Mouse (Mus musculus): ENCODE results near the gene Pnma1. TPM values are rescaled to one million over a fixed set of nuclear protein-coding genes. Genes with fewer than 3 reads are reported as not detected.

Gene Pnma1
- polyA plus RNA-seq, 1 experiment from 2014 or later, result 2.0 TPM

- no peaks in the 10 kb centered on the region for H3K9me3 ChIP-seq (ENCODE audit: control insufficient read depth, low read length)
- peaks cover 10% of the 10 kb centered on the region; the same call in 1 of the 2 replicates for H3K36me3 ChIP-seq (ENCODE audit: control insufficient read depth, insufficient read depth, low read length)
- H3K27me3 ChIP-seq (ENCODE audit: control insufficient read depth, insufficient read depth, low read depth, low read length), result no peaks in the 10 kb centered on the region
- 87% methylated on average over 8 of the region's 8 CpGs for WGBS
- no peak overlapping the region for H3K4me3 ChIP-seq (ENCODE audit: low read length)
- ATAC-seq (ENCODE audit: low read depth), result no peak
- no peak overlapping the region for H3K4me2 ChIP-seq (ENCODE audit: low read depth, low read length)
- H3K27ac ChIP-seq (ENCODE audit: low read length), result no peak overlapping the region
- H3K9ac ChIP-seq (ENCODE audit: low read length), result no peak overlapping the region
- H3K4me1 ChIP-seq (replicated peaks; ENCODE audit: control insufficient read depth, insufficient read depth, low read length), result no peaks in the 10 kb centered on the region; the same call in 1 of the 2 replicates
Observed at GRCm38 (mm10) chr12:84129931-84130330, 18.4 kb downstream of the Pnma1 start.

DNA sequence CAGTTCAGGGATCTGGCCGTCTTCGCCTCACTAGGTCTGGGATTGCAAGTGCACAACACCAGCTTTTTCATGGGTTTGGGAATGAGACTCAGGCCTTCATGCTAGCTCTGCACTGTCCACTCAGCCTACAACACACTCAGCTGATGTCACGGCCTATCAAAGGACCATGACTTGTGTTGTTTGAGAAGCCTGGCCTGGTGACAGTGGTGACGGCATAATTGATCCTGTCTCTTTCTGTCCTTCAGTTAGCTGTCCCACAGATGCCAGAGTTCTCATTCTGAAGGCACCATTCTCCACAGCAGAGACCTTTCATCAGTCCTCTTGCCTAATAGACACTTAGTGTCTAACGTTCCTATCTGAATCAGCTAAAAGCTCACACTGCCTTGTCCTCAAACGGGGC is 19.7 kb downstream of the Pnma1 start:
- H3K9me3 ChIP-seq (ENCODE audit: control insufficient read depth, low read length), result no peaks in the 10 kb centered on the region
- no peaks in the 10 kb centered on the region for H3K27me3 ChIP-seq (ENCODE audit: control insufficient read depth, insufficient read depth, low read depth, low read length)
- no peak overlapping the region for H3K27ac ChIP-seq (ENCODE audit: low read length)
- no peak for ATAC-seq (ENCODE audit: low read depth)
- no peak overlapping the region for H3K4me3 ChIP-seq (ENCODE audit: low read length)
- H3K4me1 ChIP-seq (replicated peaks; ENCODE audit: control insufficient read depth, insufficient read depth, low read length), result peaks cover 2% of the 10 kb centered on the region; the same call in 1 of the 2 replicates
- H3K36me3 ChIP-seq (ENCODE audit: control insufficient read depth, insufficient read depth, low read length), result peaks cover 10% of the 10 kb centered on the region; the same call in 1 of the 2 replicates
- no peak overlapping the region for H3K9ac ChIP-seq (ENCODE audit: low read length)
- H3K4me2 ChIP-seq (ENCODE audit: low read depth, low read length), result no peak overlapping the region
- WGBS, result 86% methylated on average over 6 of the region's 6 CpGs

DNA sequence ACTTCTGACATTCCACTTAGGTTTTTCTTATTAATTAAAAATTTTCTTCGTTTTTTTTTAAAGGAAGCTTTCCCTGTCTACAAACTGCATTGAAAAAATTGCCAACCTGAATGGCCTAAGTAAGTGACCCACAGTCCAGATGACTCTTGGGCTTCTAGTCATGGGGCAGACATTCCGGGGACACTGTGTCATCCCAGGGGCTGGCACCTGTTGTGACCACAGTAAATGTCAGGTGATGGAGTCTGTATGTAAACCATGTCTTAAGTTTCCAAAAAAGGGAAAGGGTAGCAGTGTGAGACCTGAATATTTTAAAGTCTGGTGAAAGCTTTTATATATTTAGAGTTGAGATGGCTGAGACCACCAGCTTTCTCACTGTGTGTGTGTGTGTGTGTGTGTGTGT is 21.4 kb downstream of the Pnma1 start:
- no peaks in the 10 kb centered on the region for H3K9me3 ChIP-seq (ENCODE audit: control insufficient read depth, low read length)

GRCm38 (mm10) chr12:84125892-84126291 is 22.4 kb downstream of the Pnma1 start:
- ATAC-seq (ENCODE audit: low read depth), result peak; percentile 70
- 36% methylated on average over 12 of the region's 12 CpGs for WGBS
- H3K4me3 ChIP-seq (ENCODE audit: low read length), result 0 out of 2 replicates have a peak overlapping the region, but pooled peaks have one; percentile 16

More for the DNA sequence above, 21.4 kb downstream of the Pnma1 start:
- Histone ChIP-seq H3K4me1 (replicated peaks; ENCODE audit: control insufficient read depth, insufficient read depth, low read length) (peaks cover 2% of the 10 kb centered on the region; the same call in 1 of the 2 replicates), H3K4me3 (ENCODE audit: low read length) (no peak overlapping the region), H3K27ac (ENCODE audit: low read length) (no peak overlapping the region), H3K9ac (ENCODE audit: low read length) (no peak overlapping the region), H3K36me3 (ENCODE audit: control insufficient read depth, insufficient read depth, low read length) (peaks cover 8% of the 10 kb centered on the region; the same call in 1 of the 2 replicates), H3K27me3 (ENCODE audit: control insufficient read depth, insufficient read depth, low read depth, low read length) (no peaks in the 10 kb centered on the region), H3K4me2 (ENCODE audit: low read depth, low read length) (no peak overlapping the region)
- 81% methylated on average over 2 of the region's 2 CpGs for WGBS
- ATAC-seq (ENCODE audit: low read depth), result no peak

DNA sequence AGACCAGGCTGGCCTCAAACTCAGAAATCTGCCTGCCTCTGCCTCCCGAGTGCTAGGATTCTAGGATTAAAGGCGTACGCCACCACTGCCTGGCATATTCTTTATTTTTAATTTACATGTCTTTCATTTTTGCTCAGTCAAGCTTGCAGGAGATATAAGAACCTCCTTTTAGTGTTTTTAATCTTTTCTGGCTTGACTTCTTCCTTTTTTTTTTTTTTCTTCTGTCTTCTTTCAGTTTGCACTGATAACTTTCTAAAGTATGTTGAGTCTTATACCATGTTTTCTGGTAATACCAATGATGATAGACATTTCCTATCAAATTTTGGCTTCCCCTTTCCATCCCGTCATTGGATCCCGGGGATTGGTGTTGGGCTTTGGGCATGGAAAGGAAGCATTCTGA is 28.7 kb downstream of the Pnma1 start:
- H3K4me2 ChIP-seq (ENCODE audit: low read depth, low read length), result no peak overlapping the region
- ATAC-seq (ENCODE audit: low read depth), result no peak
- no peak overlapping the region for H3K4me3 ChIP-seq (ENCODE audit: low read length)
- no peak overlapping the region for H3K27ac ChIP-seq (ENCODE audit: low read length)
- no peaks in the 10 kb centered on the region for H3K27me3 ChIP-seq (ENCODE audit: control insufficient read depth, insufficient read depth, low read depth, low read length)
- WGBS, result 95% methylated on average over 5 of the region's 5 CpGs
- H3K4me1 ChIP-seq (replicated peaks; ENCODE audit: control insufficient read depth, insufficient read depth, low read length), result peaks cover 8% of the 10 kb centered on the region
- no peaks in the 10 kb centered on the region for H3K9me3 ChIP-seq (ENCODE audit: control insufficient read depth, low read length)
- no peak overlapping the region for H3K9ac ChIP-seq (ENCODE audit: low read length)
- no peaks in the 10 kb centered on the region for H3K36me3 ChIP-seq (ENCODE audit: control insufficient read depth, insufficient read depth, low read length)

More at GRCm38 (mm10) chr12:84125892-84126291, 22.4 kb downstream of the Pnma1 start:
- Histone ChIP-seq H3K27ac (ENCODE audit: low read length) (peak overlapping the region; percentile 74), H3K4me2 (ENCODE audit: low read depth, low read length) (peak overlapping the region; percentile 37; the same call in 1 of the 2 replicates), H3K36me3 (ENCODE audit: control insufficient read depth, insufficient read depth, low read length) (0 out of 2 replicates have a peak, but pooled peaks cover 3% of the 10 kb centered on the region), H3K27me3 (ENCODE audit: control insufficient read depth, insufficient read depth, low read depth, low read length) (no peaks in the 10 kb centered on the region), H3K9ac (ENCODE audit: low read length) (no peak overlapping the region), H3K4me1 (replicated peaks; ENCODE audit: control insufficient read depth, insufficient read depth, low read length) (peaks cover 2% of the 10 kb centered on the region; the same call in 1 of the 2 replicates), H3K9me3 (ENCODE audit: control insufficient read depth, low read length) (no peaks in the 10 kb centered on the region)

DNA sequence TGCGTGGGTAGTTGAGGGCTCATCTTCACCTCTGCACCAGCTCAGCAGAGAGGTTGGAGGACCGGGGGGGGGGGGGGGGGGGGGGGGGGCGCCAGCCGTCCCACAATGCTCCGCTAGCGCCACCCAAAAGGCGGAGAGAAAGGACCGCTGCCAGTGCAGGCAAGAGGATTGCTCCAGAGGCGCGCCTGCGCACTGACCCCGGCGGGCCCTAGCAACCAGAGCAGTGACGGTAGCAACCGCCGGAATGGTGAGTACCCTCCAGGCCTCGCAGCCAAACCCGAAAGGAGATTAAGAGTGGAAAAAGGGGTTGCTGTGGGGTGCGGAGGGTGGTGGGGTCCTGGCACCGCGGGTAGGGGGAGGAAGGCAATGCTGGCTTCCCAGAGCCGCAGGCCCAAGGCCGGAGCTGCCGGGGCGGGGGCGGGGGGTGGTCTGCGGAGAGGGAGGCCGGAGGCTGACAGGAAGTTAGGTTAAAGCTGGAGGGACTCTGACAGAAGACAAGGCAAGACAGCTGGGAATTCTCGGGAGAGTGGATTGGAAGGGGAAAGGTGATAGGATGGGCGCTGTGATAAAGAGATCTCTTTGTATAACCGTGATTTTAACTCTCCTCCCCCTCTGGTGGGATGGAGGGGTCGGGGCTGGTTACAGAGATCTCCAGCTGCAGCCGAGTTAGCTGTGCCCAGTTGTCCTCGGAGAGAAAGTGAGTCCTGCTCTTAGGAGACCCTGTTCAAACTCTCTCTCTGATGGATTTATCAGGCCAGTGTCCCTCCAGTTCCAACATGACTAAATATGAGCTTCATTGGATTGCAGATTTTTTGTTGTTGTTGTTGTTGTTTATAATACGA is 33.9 kb downstream of the Pnma1 start, which contains the start of gene Dnal1:
Gene Dnal1, plus strand, starts transcription at position 214 of the 842 bp plus-strand sequence.
- H3K9me3 ChIP-seq (ENCODE audit: control insufficient read depth, low read length), result no peaks in the 10 kb centered on the region
- H3K36me3 ChIP-seq (ENCODE audit: control insufficient read depth, insufficient read depth, low read length), result no peaks in the 10 kb centered on the region
- ATAC-seq (ENCODE audit: low read depth), result peak; percentile 99
- peaks cover 5% of the 10 kb centered on the region for H3K4me1 ChIP-seq (replicated peaks; ENCODE audit: control insufficient read depth, insufficient read depth, low read length)
- peak within 1 kb of the TSS; percentile 74 for H3K4me3 ChIP-seq (ENCODE audit: low read length)
- 3% methylated on average over 30 of the region's 35 CpGs for WGBS
- peak within 1 kb of the TSS; percentile 29 for H3K27ac ChIP-seq (ENCODE audit: low read length)
- peak within 1 kb of the TSS; percentile 79 for H3K9ac ChIP-seq (ENCODE audit: low read length)
- no peaks in the 10 kb centered on the region for H3K27me3 ChIP-seq (ENCODE audit: control insufficient read depth, insufficient read depth, low read depth, low read length)
- peak within 1 kb of the TSS; percentile 83 for H3K4me2 ChIP-seq (ENCODE audit: low read depth, low read length)

- Histone ChIP-seq H3K4me2 (ENCODE audit: low read depth, low read length) (peak overlapping the region; percentile 83), H3K9ac (ENCODE audit: low read length) (peak overlapping the region; percentile 39; the same call in 1 of the 2 replicates), H3K27me3 (ENCODE audit: control insufficient read depth, insufficient read depth, low read depth, low read length) (no peaks in the 10 kb centered on the region), H3K4me3 (ENCODE audit: low read length) (peak overlapping the region; percentile 74), H3K4me1 (replicated peaks; ENCODE audit: control insufficient read depth, insufficient read depth, low read length) (peaks cover 5% of the 10 kb centered on the region), H3K27ac (ENCODE audit: low read length) (no peak overlapping the region), H3K9me3 (ENCODE audit: control insufficient read depth, low read length) (no peaks in the 10 kb centered on the region), H3K36me3 (ENCODE audit: control insufficient read depth, insufficient read depth, low read length) (no peaks in the 10 kb centered on the region)
- WGBS, result 26% methylated on average over 6 of the region's 6 CpGs
- no peak for ATAC-seq (ENCODE audit: low read depth)
Observed at GRCm38 (mm10) chr12:84113676-84114075, 34.6 kb downstream of the Pnma1 start.

GRCm38 (mm10) chr12:84110814-84111213 is 37.5 kb downstream of the Pnma1 start:
- no peak overlapping the region for H3K27ac ChIP-seq (ENCODE audit: low read length)
- no peak overlapping the region for H3K9ac ChIP-seq (ENCODE audit: low read length)
- no peaks in the 10 kb centered on the region for H3K36me3 ChIP-seq (ENCODE audit: control insufficient read depth, insufficient read depth, low read length)
- no peaks in the 10 kb centered on the region for H3K9me3 ChIP-seq (ENCODE audit: control insufficient read depth, low read length)
- H3K27me3 ChIP-seq (ENCODE audit: control insufficient read depth, insufficient read depth, low read depth, low read length), result no peaks in the 10 kb centered on the region
- H3K4me3 ChIP-seq (ENCODE audit: low read length), result no peak overlapping the region
- H3K4me2 ChIP-seq (ENCODE audit: low read depth, low read length), result no peak overlapping the region
- peaks cover 5% of the 10 kb centered on the region for H3K4me1 ChIP-seq (replicated peaks; ENCODE audit: control insufficient read depth, insufficient read depth, low read length)
- no peak for ATAC-seq (ENCODE audit: low read depth)
- WGBS, result 93% methylated on average over 4 of the region's 4 CpGs

DNA sequence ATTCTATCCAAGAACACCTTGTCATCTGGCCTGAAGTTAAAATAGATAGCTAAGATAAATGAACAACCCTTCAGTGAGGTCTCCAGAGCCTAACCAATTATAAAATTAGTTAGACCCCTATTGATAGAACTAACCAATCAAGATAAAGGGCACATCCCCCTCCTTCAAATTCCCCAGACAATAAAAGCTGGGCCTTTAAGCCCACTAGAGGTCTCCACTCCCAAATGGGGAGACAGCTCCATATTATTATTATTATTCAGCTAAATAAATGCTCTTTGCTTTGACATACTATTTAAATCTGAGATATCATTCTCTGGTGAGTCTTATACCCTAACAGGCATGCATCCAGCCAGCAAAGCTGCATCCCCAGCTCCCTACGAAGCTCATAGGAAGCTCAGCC is 38.4 kb downstream of the Pnma1 start:
- peaks cover 2% of the 10 kb centered on the region for H3K4me1 ChIP-seq (replicated peaks; ENCODE audit: control insufficient read depth, insufficient read depth, low read length)
- no peaks in the 10 kb centered on the region for H3K9me3 ChIP-seq (ENCODE audit: control insufficient read depth, low read length)
- H3K27ac ChIP-seq (ENCODE audit: low read length), result no peak overlapping the region
- H3K9ac ChIP-seq (ENCODE audit: low read length), result no peak overlapping the region
- H3K27me3 ChIP-seq (ENCODE audit: control insufficient read depth, insufficient read depth, low read depth, low read length), result no peaks in the 10 kb centered on the region
- H3K36me3 ChIP-seq (ENCODE audit: control insufficient read depth, insufficient read depth, low read length), result no peaks in the 10 kb centered on the region
- H3K4me2 ChIP-seq (ENCODE audit: low read depth, low read length), result no peak overlapping the region
- no peak for ATAC-seq (ENCODE audit: low read depth)
- no peak overlapping the region for H3K4me3 ChIP-seq (ENCODE audit: low read length)
- 66% methylated on average over 1 of the region's 1 CpGs for WGBS

Data from lung, embryonic 16.5 days (tissue).